ENCODE assay signal across 12 mouse cellular contexts in the genomic region with DNA sequence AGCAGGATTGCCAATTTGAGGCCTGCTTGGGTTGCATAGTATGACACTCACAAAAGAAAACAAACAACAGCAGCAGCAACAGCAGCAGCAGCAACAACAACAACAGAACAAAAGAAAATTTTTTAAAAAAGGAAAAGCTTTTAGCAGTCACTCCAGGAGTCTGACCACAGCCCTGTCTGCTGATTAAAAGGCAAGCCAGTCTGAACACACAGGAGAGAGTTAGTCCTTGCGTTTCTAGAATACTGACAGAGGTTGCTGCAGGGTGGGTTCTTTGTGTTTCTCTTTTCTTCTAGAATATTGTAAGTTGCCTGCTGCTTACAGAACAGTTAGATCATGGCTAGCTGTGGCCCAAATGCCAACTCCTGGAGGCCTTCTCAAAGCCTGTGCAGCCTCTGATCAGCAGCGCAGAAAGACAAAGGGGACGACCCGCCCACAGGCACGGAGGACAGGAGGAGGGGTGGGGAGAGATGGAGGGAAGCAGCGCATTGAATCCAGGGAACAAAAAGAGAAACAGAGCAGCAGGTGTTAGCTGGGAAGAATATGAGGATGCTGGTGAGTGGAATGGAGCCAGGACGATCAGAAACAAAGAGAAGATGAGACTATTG. TPM values are rescaled to one million over a fixed set of nuclear protein-coding genes. Genes with fewer than 3 reads are reported as not detected.
DNase-seq lines count a peak whose midpoint lies in the region; ATAC-seq lines count a peak whose summit lies in the region.
"Had no signal": no experiment of that assay in that cellular context is flagged by ENCODE, and none has a peak within 500 bp of the region (broad histone marks: within the 10 kb centered on the region; RNA-seq: fewer than 3 reads in every experiment).

No protein-coding gene starts in this region.

- H3K27ac ChIP-seq in forebrain, embryonic 12.5 days: peak overlapping the region; percentile 84
- peak overlapping the region; percentile 86 for H3K27ac ChIP-seq in midbrain, embryonic 10.5 days (replicated peaks)
- H3K27ac ChIP-seq: embryonic facial prominence, embryonic 13.5 days had no signal

- peaks cover 13% of the 10 kb centered on the region for H3K4me1 ChIP-seq in forebrain, embryonic 12.5 days
- peaks cover 28% of the 10 kb centered on the region for H3K4me1 ChIP-seq in midbrain, embryonic 10.5 days
- H3K4me1 ChIP-seq: embryonic facial prominence, embryonic 13.5 days had no signal

- H3K27me3 ChIP-seq in forebrain, embryonic 12.5 days: peaks cover 7% of the 10 kb centered on the region
- H3K27me3 ChIP-seq in midbrain, embryonic 10.5 days (ENCODE audit: low read depth, poor library complexity, severe bottlenecking): no peaks in the 10 kb centered on the region
- H3K27me3 ChIP-seq: embryonic facial prominence, embryonic 13.5 days had no signal

- 6% methylated on average over 7 of the region's 7 CpGs for WGBS in forebrain, embryonic 12.5 days
- 11% methylated on average over 7 of the region's 7 CpGs for WGBS in midbrain, embryonic 10.5 days

- peak overlapping the region; percentile 46; the same call in 1 of the 2 replicates for H3K9ac ChIP-seq in forebrain, embryonic 12.5 days
- H3K9ac ChIP-seq: embryonic facial prominence, embryonic 13.5 days had no signal

- H3K36me3 ChIP-seq in forebrain, embryonic 12.5 days (replicated peaks): no peaks in the 10 kb centered on the region
- H3K36me3 ChIP-seq in midbrain, embryonic 10.5 days: no peaks in the 10 kb centered on the region
- H3K36me3 ChIP-seq: embryonic facial prominence, embryonic 13.5 days had no signal

- DNase-seq in layer of hippocampus, postnatal 10 days (ENCODE audit: low spot score in 2 of 2): peak; percentile 16 to 24
- DNase-seq in layer of hippocampus, adult 9-11 months: no peak
- DNase-seq in midbrain, embryonic 10.5 days (ENCODE audit: low spot score): peak; percentile 71
- DNase-seq in retina, embryonic 14.5 days (ENCODE audit: low spot score): peak; percentile 67
- no peak for DNase-seq in spleen, adult 18-20 months
- DNase-seq in left cerebral cortex, adult 8-10 months (ENCODE audit: low spot score in 2 of 2): no peak
- DNase-seq: heart, postnatal 10 days; kidney, postnatal 10 days; lung, postnatal 10 days had no signal

- peak; percentile 90 for ATAC-seq in forebrain, embryonic 12.5 days (ENCODE audit: low FRiP score)
- no peak for ATAC-seq in erythroblast, adult 5-6 weeks (replicated peaks; ENCODE audit: low FRiP score, poor library complexity, severe bottlenecking)

- H3K4me3 ChIP-seq in forebrain, embryonic 12.5 days (replicated peaks): no peak overlapping the region
- peak overlapping the region; percentile 23; the same call in 1 of the 2 replicates for H3K4me3 ChIP-seq in midbrain, embryonic 10.5 days
- H3K4me3 ChIP-seq: embryonic facial prominence, embryonic 13.5 days had no signal

- no peaks in the 10 kb centered on the region for H3K9me3 ChIP-seq in forebrain, embryonic 12.5 days
- no peaks in the 10 kb centered on the region for H3K9me3 ChIP-seq in midbrain, embryonic 10.5 days (replicated peaks)
- H3K9me3 ChIP-seq: embryonic facial prominence, embryonic 13.5 days had no signal

- H3K4me2 ChIP-seq in forebrain, embryonic 12.5 days: peak overlapping the region; percentile 38
- H3K4me2 ChIP-seq: embryonic facial prominence, embryonic 13.5 days had no signal

RNA-seq across cellular contexts. Expression of a gene that starts 55.2 kb away (rescaled TPM):
- total RNA-seq in layer of hippocampus, postnatal 10 days (2021): 10 to 100 TPM; 11.0 to 11.6 TPM
- polyA plus RNA-seq in forebrain, embryonic 12.5 days (2016; fragmentation: Nextera tagmentation; extraction: Ambion mirVana): 12.6 and 12.8 TPM in 2 replicates
- 6.9 and 9.6 TPM in 2 replicates for polyA plus RNA-seq in midbrain, embryonic 10.5 days (2016; fragmentation: Nextera tagmentation; extraction: Ambion mirVana)
- 0.19 and 1.0 TPM in 2 replicates for total RNA-seq in erythroblast, adult 5-6 weeks (2015; ENCODE audit: low replicate concordance)
- 1.1 TPM in 2 replicates for total RNA-seq in erythroblast, adult 5-6 weeks (2017; ENCODE audit: low replicate concordance)
- 10 to 100 TPM; 12.1 to 13.6 (median 13.3) TPM for total RNA-seq in left cerebral cortex, adult 8-10 months (2022)

Comparison
In these comparisons a context has a peak if more than half of its experiments do, and no peak if none do; other contexts are left out.
1. DNase-seq: peak in layer of hippocampus, postnatal 10 days (2 of 2), midbrain, embryonic 10.5 days (single experiment) and retina, embryonic 14.5 days (single experiment); none in layer of hippocampus, adult 9-11 months (single experiment), spleen, adult 18-20 months (0 of 2) and left cerebral cortex, adult 8-10 months (0 of 2).
2. RNA of a gene that starts 55.2 kb away (total RNA-seq): 12.1 to 13.6 TPM in left cerebral cortex, adult 8-10 months and 11.0 to 11.6 TPM in layer of hippocampus, postnatal 10 days; 0.19 to 1.1 TPM in erythroblast, adult 5-6 weeks; every median in the first group is over 4 times any median in the second.